Mouse (Mus musculus): Measurements from ENCODE around the gene Rps5. TPM values are rescaled to one million over a fixed set of nuclear protein-coding genes. Genes with fewer than 3 reads are reported as not detected.
"Not testable (repeated sequence)": the region's sequence is repeated elsewhere in the genome, so short reads cannot be mapped to it uniquely, and the experiment has no call there.

The Rps5 gene
- polyA plus RNA-seq, 1 experiment from 2014 or later, result 1,341 TPM

- not testable (repeated sequence) for H3K27me3 ChIP-seq (replicated peaks; ENCODE audit: control insufficient read depth, insufficient read depth, low read length); H3K9me3 ChIP-seq (ENCODE audit: control insufficient read depth, low read length); ATAC-seq (replicated peaks; ENCODE audit: low FRiP score); H3K4me3 ChIP-seq (ENCODE audit: low read depth, low read length); DNase-seq (ENCODE audit: low spot score); H3K9ac ChIP-seq (ENCODE audit: low read depth, low read length); H3K27ac ChIP-seq (ENCODE audit: low read depth, low read length)
- H3K4me2 ChIP-seq, result peak overlapping the region; percentile 47
- peaks cover 12% of the 10 kb centered on the region for H3K4me1 ChIP-seq (replicated peaks; ENCODE audit: control insufficient read depth, insufficient read depth, low read length)
- H3K36me3 ChIP-seq (ENCODE audit: control insufficient read depth, insufficient read depth, low read length), result peaks cover 27% of the 10 kb centered on the region
- WGBS, result 78% methylated on average over 7 of the region's 8 CpGs
These were observed 1.6 kb upstream of the Rps5 start for GRCm38 (mm10) chr7:12920495-12920894.

- WGBS, result 1% methylated on average over 3 of the region's 3 CpGs
- H3K27ac ChIP-seq (ENCODE audit: low read depth, low read length), result peak overlapping the region; percentile 92
- H3K9ac ChIP-seq (ENCODE audit: low read depth, low read length), result peak overlapping the region; percentile 90
- H3K9me3 ChIP-seq (ENCODE audit: control insufficient read depth, low read length), result no peaks in the 10 kb centered on the region
- no peak for ATAC-seq (replicated peaks; ENCODE audit: low FRiP score)
- DNase-seq (ENCODE audit: low spot score), result no peak
- H3K4me2 ChIP-seq, result peak overlapping the region; percentile 86
- peak overlapping the region; percentile 98 for H3K4me3 ChIP-seq (ENCODE audit: low read depth, low read length)
- H3K4me1 ChIP-seq (replicated peaks; ENCODE audit: control insufficient read depth, insufficient read depth, low read length), result peaks cover 12% of the 10 kb centered on the region
- H3K27me3 ChIP-seq (replicated peaks; ENCODE audit: control insufficient read depth, insufficient read depth, low read length), result no peaks in the 10 kb centered on the region
- peaks cover 35% of the 10 kb centered on the region for H3K36me3 ChIP-seq (ENCODE audit: control insufficient read depth, insufficient read depth, low read length)
These were observed 779 bp upstream of the Rps5 start for GRCm38 (mm10) chr7:12921318-12921704.

- Histone ChIP-seq H3K9ac (ENCODE audit: low read depth, low read length) (peak overlapping the region; percentile 99), H3K4me2 (peak overlapping the region; percentile 96), H3K27ac (ENCODE audit: low read depth, low read length) (peak overlapping the region; percentile 77), H3K9me3 (ENCODE audit: control insufficient read depth, low read length) (no peaks in the 10 kb centered on the region), H3K4me3 (ENCODE audit: low read depth, low read length) (peak overlapping the region; percentile 98), H3K36me3 (ENCODE audit: control insufficient read depth, insufficient read depth, low read length) (peaks cover 44% of the 10 kb centered on the region), H3K4me1 (replicated peaks; ENCODE audit: control insufficient read depth, insufficient read depth, low read length) (peaks cover 14% of the 10 kb centered on the region), H3K27me3 (replicated peaks; ENCODE audit: control insufficient read depth, insufficient read depth, low read length) (no peaks in the 10 kb centered on the region)
- no peak for ATAC-seq (replicated peaks; ENCODE audit: low FRiP score)
- WGBS, result 1% methylated on average over 8 of the region's 8 CpGs
- DNase-seq (ENCODE audit: low spot score), result no peak
These were observed 639 bp downstream of the Rps5 start for GRCm38 (mm10) chr7:12922729-12923128.

GRCm38 (mm10) chr7:12926316-12926715 is 4.2 kb downstream of the Rps5 start:
- Histone ChIP-seq H3K36me3 (ENCODE audit: control insufficient read depth, insufficient read depth, low read length) (peaks cover 44% of the 10 kb centered on the region), H3K9ac (ENCODE audit: low read depth, low read length) (no peak overlapping the region), H3K9me3 (ENCODE audit: control insufficient read depth, low read length) (no peaks in the 10 kb centered on the region), H3K4me1 (replicated peaks; ENCODE audit: control insufficient read depth, insufficient read depth, low read length) (peaks cover 19% of the 10 kb centered on the region), H3K27me3 (replicated peaks; ENCODE audit: control insufficient read depth, insufficient read depth, low read length) (peaks cover 4% of the 10 kb centered on the region; the same call in 1 of the 2 replicates), H3K4me3 (ENCODE audit: low read depth, low read length) (no peak overlapping the region), H3K4me2 (no peak overlapping the region), H3K27ac (ENCODE audit: low read depth, low read length) (no peak overlapping the region)
- ATAC-seq (replicated peaks; ENCODE audit: low FRiP score) (no peak), DNase-seq (ENCODE audit: low spot score) (peak; percentile 36)
- WGBS, result 81% methylated on average over 7 of the region's 7 CpGs

GRCm38 (mm10) chr7:12927191-12927680 is 5.1 kb downstream of the Rps5 start, which contains the start of gene Rnf225:
TSS of gene Rnf225 (plus strand) at chr7:12927416.
- Histone ChIP-seq H3K4me1 (replicated peaks; ENCODE audit: control insufficient read depth, insufficient read depth, low read length) (peaks cover 19% of the 10 kb centered on the region), H3K27ac (ENCODE audit: low read depth, low read length) (no peak within 1 kb of the TSS), H3K9ac (ENCODE audit: low read depth, low read length) (peak within 1 kb of the TSS; percentile 53), H3K4me3 (ENCODE audit: low read depth, low read length) (peak within 1 kb of the TSS; percentile 40), H3K27me3 (replicated peaks; ENCODE audit: control insufficient read depth, insufficient read depth, low read length) (peaks cover 4% of the 10 kb centered on the region; the same call in 1 of the 2 replicates), H3K9me3 (ENCODE audit: control insufficient read depth, low read length) (no peaks in the 10 kb centered on the region), H3K4me2 (peak within 1 kb of the TSS; percentile 74), H3K36me3 (ENCODE audit: control insufficient read depth, insufficient read depth, low read length) (peaks cover 44% of the 10 kb centered on the region)
- DNase-seq (ENCODE audit: low spot score) (peak; percentile 70), ATAC-seq (replicated peaks; ENCODE audit: low FRiP score) (peak; percentile 13)
- WGBS, result 20% methylated on average over 8 of the region's 8 CpGs

GRCm38 (mm10) chr7:12927693-12928589 is 5.9 kb downstream of the Rps5 start:
- peak overlapping the region; percentile 40 for H3K4me3 ChIP-seq (ENCODE audit: low read depth, low read length)
- peaks cover 40% of the 10 kb centered on the region for H3K36me3 ChIP-seq (ENCODE audit: control insufficient read depth, insufficient read depth, low read length)
- DNase-seq (ENCODE audit: low spot score) (peak; percentile 69), ATAC-seq (replicated peaks; ENCODE audit: low FRiP score) (peak; percentile 52)
- H3K27me3 ChIP-seq (replicated peaks; ENCODE audit: control insufficient read depth, insufficient read depth, low read length), result peaks cover 4% of the 10 kb centered on the region; the same call in 1 of the 2 replicates
- no peaks in the 10 kb centered on the region for H3K9me3 ChIP-seq (ENCODE audit: control insufficient read depth, low read length)
- peak overlapping the region; percentile 53 for H3K9ac ChIP-seq (ENCODE audit: low read depth, low read length)
- H3K4me1 ChIP-seq (replicated peaks; ENCODE audit: control insufficient read depth, insufficient read depth, low read length), result peaks cover 19% of the 10 kb centered on the region
- WGBS, result 6% methylated on average over 64 of the region's 65 CpGs
- H3K27ac ChIP-seq (ENCODE audit: low read depth, low read length), result no peak overlapping the region
- peak overlapping the region; percentile 74 for H3K4me2 ChIP-seq

- Histone ChIP-seq H3K27ac (ENCODE audit: low read depth, low read length) (no peak overlapping the region), H3K4me3 (ENCODE audit: low read depth, low read length) (no peak overlapping the region), H3K4me1 (replicated peaks; ENCODE audit: control insufficient read depth, insufficient read depth, low read length) (no peaks in the 10 kb centered on the region), H3K4me2 (no peak overlapping the region), H3K27me3 (replicated peaks; ENCODE audit: control insufficient read depth, insufficient read depth, low read length) (peaks cover 1% of the 10 kb centered on the region; the same call in 1 of the 2 replicates), H3K36me3 (ENCODE audit: control insufficient read depth, insufficient read depth, low read length) (no peaks in the 10 kb centered on the region), H3K9me3 (ENCODE audit: control insufficient read depth, low read length) (no peaks in the 10 kb centered on the region), H3K9ac (ENCODE audit: low read depth, low read length) (no peak overlapping the region)
- WGBS, result 77% methylated on average over 4 of the region's 4 CpGs
- ATAC-seq (replicated peaks; ENCODE audit: low FRiP score), result no peak
- DNase-seq (ENCODE audit: low spot score), result no peak
These were observed 11.6 kb downstream of the Rps5 start for GRCm38 (mm10) chr7:12933615-12934140.

GRCm38 (mm10) chr7:12934808-12935207 is 12.7 kb downstream of the Rps5 start:
- DNase-seq (ENCODE audit: low spot score) (no peak), ATAC-seq (replicated peaks; ENCODE audit: low FRiP score) (peak; percentile 69; the same call in 1 of the 2 replicates)
- Histone ChIP-seq H3K36me3 (ENCODE audit: control insufficient read depth, insufficient read depth, low read length) (no peaks in the 10 kb centered on the region), H3K4me2 (no peak overlapping the region), H3K27me3 (replicated peaks; ENCODE audit: control insufficient read depth, insufficient read depth, low read length) (no peaks in the 10 kb centered on the region), H3K9me3 (ENCODE audit: control insufficient read depth, low read length) (no peaks in the 10 kb centered on the region), H3K4me1 (replicated peaks; ENCODE audit: control insufficient read depth, insufficient read depth, low read length) (no peaks in the 10 kb centered on the region), H3K27ac (ENCODE audit: low read depth, low read length) (no peak overlapping the region), H3K4me3 (ENCODE audit: low read depth, low read length) (no peak overlapping the region), H3K9ac (ENCODE audit: low read depth, low read length) (no peak overlapping the region)
- 65% methylated on average over 3 of the region's 3 CpGs for WGBS
